Mouse (Mus musculus) bone marrow macrophage, adult 2 months (primary cell): ENCODE data around the gene Acvr1b. TPM values are rescaled to one million over a fixed set of nuclear protein-coding genes. Genes with fewer than 3 reads are reported as not detected.

Experiments used
- H3K27ac ChIP-seq: 2 replicates; pipeline ENCODE4 v1.5.1; 2012; ENCODE audit warnings: low read depth, low read length; ENCODE audit not compliant: insufficient read depth
- H3K4me1 ChIP-seq: 2 replicates; pipeline ENCODE4 v1.6.1; 2012; ENCODE audit warnings: low read length; ENCODE audit not compliant: control insufficient read depth, insufficient read depth
- H3K4me3 ChIP-seq: 2 replicates; pipeline ENCODE4 v1.5.1; 2012; ENCODE audit warnings: mild to moderate bottlenecking, low read length, moderate library complexity; ENCODE audit not compliant: insufficient read depth
- CTCF ChIP-seq: IDR thresholded peaks from 2 replicates; pipeline ENCODE4 v1.5.1; 2012; ENCODE audit warnings: low read depth, mild to moderate bottlenecking, low read length, moderate library complexity
- POLR2A ChIP-seq: IDR thresholded peaks from 2 replicates; pipeline ENCODE4 v1.6.1; 2012; ENCODE audit warnings: mild to moderate bottlenecking, low read depth, low read length, borderline replicate concordance
- polyA plus RNA-seq: library from polyadenylated mRNA; stranded (reverse); fragments of >200 nt; gene quantifications from 2 replicates; pipeline ENCODE4 v1.2.4, GENCODE M21; 2012; ENCODE audit not compliant: missing spikeins, insufficient read depth, insufficient read length

Acvr1b gene
- polyA plus RNA-seq, 1 experiment, result 22.3 TPM

- TF ChIP-seq POLR2A, result no peak
- TF ChIP-seq CTCF, result no peak
- peaks cover 17% of the 10 kb centered on the region for H3K4me1 ChIP-seq
- H3K4me3 ChIP-seq, result no peak overlapping the region
- no peak overlapping the region for H3K27ac ChIP-seq
Observed at GRCm38 (mm10) chr15:101172016-101172415, 1.9 kb upstream of the Acvr1b start.

DNA sequence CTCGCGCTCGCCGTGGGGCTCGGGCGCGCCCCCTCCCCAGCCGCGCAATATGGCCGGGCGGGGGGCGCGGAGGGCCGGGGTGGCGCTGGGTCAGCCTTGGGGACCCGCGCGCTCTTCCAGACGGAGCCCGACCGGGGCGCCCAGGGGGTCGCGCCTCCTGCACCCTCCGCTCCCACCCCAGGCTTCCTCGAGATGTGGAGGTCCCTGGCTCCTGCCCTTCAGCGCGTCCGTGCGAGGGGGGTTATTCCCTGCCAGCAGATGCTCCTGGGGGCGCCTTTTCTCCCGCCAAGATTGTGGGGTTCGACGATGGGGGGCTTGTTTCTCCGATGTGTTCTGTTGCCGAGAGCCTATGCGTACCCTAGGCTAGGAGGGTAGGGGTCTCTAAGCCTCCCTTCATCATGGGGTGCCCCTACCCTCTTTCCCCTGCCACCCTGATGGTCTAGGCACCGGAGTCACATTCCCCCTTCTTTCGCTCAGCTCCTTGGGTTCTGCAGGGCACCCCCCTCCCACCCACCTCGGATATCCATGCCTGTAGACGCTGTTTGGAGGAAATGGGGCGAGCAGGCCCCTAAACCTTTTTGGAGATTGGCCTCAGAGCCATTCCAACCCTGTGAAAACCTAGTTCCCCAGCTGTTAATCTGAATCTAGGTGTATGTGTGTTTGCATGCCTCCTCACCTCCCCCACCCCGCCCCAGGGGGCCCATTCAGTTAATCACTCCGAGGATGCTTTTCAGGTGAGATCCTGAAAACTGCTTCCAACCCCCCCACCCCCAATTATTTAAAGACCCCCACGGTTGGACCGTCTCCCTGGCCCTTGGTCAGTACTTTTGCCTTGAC is 645 bp downstream of the Acvr1b start:
- H3K4me3 ChIP-seq, result peak overlapping the region; percentile 89
- no peak overlapping the region for H3K27ac ChIP-seq
- peaks cover 23% of the 10 kb centered on the region for H3K4me1 ChIP-seq
- TF ChIP-seq CTCF (no peak), POLR2A (no peak)

DNA sequence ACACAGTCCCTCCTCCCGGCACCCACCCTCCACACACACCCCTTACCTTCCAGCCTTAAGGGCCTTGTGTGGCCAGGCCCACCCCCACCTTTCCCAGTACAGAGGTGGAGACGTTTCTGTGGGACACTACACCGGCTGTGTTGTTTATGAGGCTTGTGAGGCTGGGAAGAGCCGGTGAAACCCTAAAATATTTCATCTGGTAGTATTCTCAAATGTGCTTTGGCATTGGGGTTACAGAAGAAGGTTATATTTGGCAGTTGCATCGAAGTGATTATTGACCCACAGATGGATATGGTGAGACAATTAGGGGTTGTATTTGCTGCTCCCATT is 1.2 kb downstream of the Acvr1b start:
- H3K27ac ChIP-seq, result no peak overlapping the region
- peaks cover 23% of the 10 kb centered on the region for H3K4me1 ChIP-seq
- peak overlapping the region; percentile 89 for H3K4me3 ChIP-seq
- TF ChIP-seq CTCF (no peak), POLR2A (no peak)

- TF ChIP-seq POLR2A (no peak), CTCF (no peak)
- Histone ChIP-seq H3K27ac (no peak overlapping the region), H3K4me1 (peaks cover 27% of the 10 kb centered on the region), H3K4me3 (no peak overlapping the region)
Observed at GRCm38 (mm10) chr15:101175613-101176283, 1.9 kb downstream of the Acvr1b start.

- no peak overlapping the region for H3K4me3 ChIP-seq
- peaks cover 29% of the 10 kb centered on the region for H3K4me1 ChIP-seq
- H3K27ac ChIP-seq, result no peak overlapping the region
- TF ChIP-seq POLR2A, result no peak
- no peak for TF ChIP-seq CTCF
Observed at GRCm38 (mm10) chr15:101176284-101176680, 2.4 kb downstream of the Acvr1b start.

GRCm38 (mm10) chr15:101176795-101177691 is 3.2 kb downstream of the Acvr1b start:
- TF ChIP-seq CTCF (no peak), POLR2A (no peak)
- H3K27ac ChIP-seq, result no peak overlapping the region
- H3K4me1 ChIP-seq, result peaks cover 33% of the 10 kb centered on the region
- no peak overlapping the region for H3K4me3 ChIP-seq

- Histone ChIP-seq H3K4me3 (no peak overlapping the region), H3K4me1 (peaks cover 34% of the 10 kb centered on the region), H3K27ac (no peak overlapping the region)
- TF ChIP-seq CTCF (no peak), POLR2A (no peak)
Observed at GRCm38 (mm10) chr15:101180363-101181105, 6.7 kb downstream of the Acvr1b start.

DNA sequence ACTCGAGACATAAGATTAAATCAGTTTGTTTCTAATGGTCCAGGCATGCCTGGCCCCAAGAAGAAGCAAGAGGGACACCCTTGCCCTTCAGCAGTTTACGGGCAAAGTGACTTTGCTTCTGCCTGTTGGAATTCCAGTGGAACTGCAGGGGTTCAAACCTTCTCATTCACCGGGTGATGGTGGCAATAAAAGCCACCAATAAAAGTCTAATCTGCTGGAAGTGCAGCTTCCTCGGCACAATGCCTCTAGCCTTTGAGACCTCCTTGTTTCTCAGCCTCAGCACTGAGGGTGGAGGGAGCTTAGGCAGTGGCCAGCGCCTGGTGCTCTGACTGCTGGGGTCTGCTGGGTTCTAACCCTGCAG is 7.2 kb downstream of the Acvr1b start:
- no peak overlapping the region for H3K27ac ChIP-seq
- peaks cover 30% of the 10 kb centered on the region for H3K4me1 ChIP-seq
- TF ChIP-seq CTCF, result no peak
- no peak for TF ChIP-seq POLR2A

GRCm38 (mm10) chr15:101181500-101181899 is 7.6 kb downstream of the Acvr1b start:
- TF ChIP-seq POLR2A (no peak), CTCF (no peak)
- Histone ChIP-seq H3K4me1 (peaks cover 27% of the 10 kb centered on the region), H3K27ac (no peak overlapping the region)

More for the DNA sequence above, 7.2 kb downstream of the Acvr1b start:
- H3K4me3 ChIP-seq, result no peak overlapping the region

GRCm38 (mm10) chr15:101182676-101183075 is 8.8 kb downstream of the Acvr1b start:
- TF ChIP-seq POLR2A (no peak), CTCF (no peak)
- Histone ChIP-seq H3K4me1 (peaks cover 32% of the 10 kb centered on the region), H3K4me3 (no peak overlapping the region), H3K27ac (no peak overlapping the region)

More at GRCm38 (mm10) chr15:101181500-101181899, 7.6 kb downstream of the Acvr1b start:
- H3K4me3 ChIP-seq, result no peak overlapping the region
